Mouse (Mus musculus): ENCODE results near the gene Rad51b. TPM values are rescaled to one million over a fixed set of nuclear protein-coding genes. Genes with fewer than 3 reads are reported as not detected.

Gene Rad51b
- polyA plus RNA-seq, 1 experiment from 2014 or later = 6.3 TPM

DNA sequence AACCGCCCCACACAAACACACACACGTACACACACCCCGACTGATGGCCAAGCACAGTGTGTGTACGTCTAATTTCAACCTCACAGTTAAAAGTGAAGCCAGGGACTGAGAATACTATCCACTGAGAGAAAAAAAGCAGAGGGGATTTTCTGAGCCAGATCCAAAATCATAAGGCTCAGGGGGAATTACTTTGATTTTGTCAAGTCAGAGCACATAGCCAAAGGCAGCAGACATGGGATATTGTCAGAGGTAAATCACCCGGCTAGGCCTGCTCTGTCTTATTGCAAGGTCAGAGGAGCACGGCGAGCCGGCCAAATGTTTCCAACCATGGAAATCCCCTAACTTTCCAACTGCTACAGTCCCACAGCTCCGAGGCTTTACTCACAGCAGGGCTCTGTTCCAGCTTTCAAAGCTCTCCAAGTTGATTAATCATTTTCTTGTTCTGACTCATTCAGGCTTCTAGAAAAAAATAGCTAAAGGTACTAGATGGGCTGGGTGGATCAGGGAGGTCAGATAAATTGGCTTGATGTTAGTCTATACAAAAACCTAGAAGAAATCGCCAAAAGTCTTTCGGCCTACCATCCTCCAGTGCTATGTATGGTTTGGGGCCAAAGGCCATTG, 303.2 kb downstream of the Rad51b start:
- H3K9ac ChIP-seq (ENCODE audit: low read length) = no peak overlapping the region
- 0 out of 2 replicates have a peak overlapping the region, but pooled peaks have one; percentile 22 for H3K27ac ChIP-seq (replicated peaks; ENCODE audit: low read depth, low read length)
- no peak overlapping the region for H3K4me2 ChIP-seq (ENCODE audit: low read depth, severe bottlenecking)
- peak; percentile 40 for DNase-seq (ENCODE audit: low spot score)
- H3K4me3 ChIP-seq (ENCODE audit: low read depth, low read length) = no peak overlapping the region
- 38% methylated on average over 11 of the region's 11 CpGs for WGBS
- H3K27me3 ChIP-seq (ENCODE audit: control insufficient read depth, insufficient read depth, low read length) = no peaks in the 10 kb centered on the region
- no peak; the same call in 1 of the 2 replicates for ATAC-seq (ENCODE audit: insufficient number of reproducible peaks, low FRiP score, low TSS enrichment, low read depth)
- H3K4me1 ChIP-seq (ENCODE audit: control insufficient read depth, insufficient read depth, low read length) = peaks cover 10% of the 10 kb centered on the region
- H3K36me3 ChIP-seq (ENCODE audit: control insufficient read depth, insufficient read depth, low read length) = no peaks in the 10 kb centered on the region
- H3K9me3 ChIP-seq (ENCODE audit: control insufficient read depth, low read length) = no peaks in the 10 kb centered on the region

DNA sequence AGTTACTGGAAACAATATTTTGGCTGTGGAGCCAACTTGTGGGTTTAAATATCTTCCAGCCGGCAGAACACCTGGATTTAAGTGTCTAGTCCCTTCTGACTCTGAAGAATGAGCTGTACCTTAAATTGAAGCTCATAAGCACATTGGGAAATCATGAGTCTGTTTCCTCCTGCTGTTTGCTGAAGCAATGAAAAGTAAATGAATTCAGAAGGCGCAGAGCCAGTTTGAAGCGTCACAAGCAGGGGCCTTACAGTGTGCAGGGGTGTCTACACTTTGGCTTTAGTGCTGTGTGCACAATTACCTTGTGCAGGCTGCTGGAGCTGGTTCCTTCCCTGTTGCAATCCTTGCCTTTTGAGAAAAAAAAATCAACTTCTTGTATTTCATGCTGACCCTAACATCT, 305.6 kb downstream of the Rad51b start:
- H3K4me2 ChIP-seq (ENCODE audit: low read depth, severe bottlenecking) = no peak overlapping the region
- no peaks in the 10 kb centered on the region for H3K36me3 ChIP-seq (ENCODE audit: control insufficient read depth, insufficient read depth, low read length)
- H3K27ac ChIP-seq (replicated peaks; ENCODE audit: low read depth, low read length) = no peak overlapping the region
- no peak overlapping the region for H3K9ac ChIP-seq (ENCODE audit: low read length)
- WGBS = 43% methylated on average over 3 of the region's 3 CpGs
- DNase-seq (ENCODE audit: low spot score) = no peak
- no peaks in the 10 kb centered on the region for H3K9me3 ChIP-seq (ENCODE audit: control insufficient read depth, low read length)
- H3K4me1 ChIP-seq (ENCODE audit: control insufficient read depth, insufficient read depth, low read length) = peaks cover 10% of the 10 kb centered on the region
- ATAC-seq (ENCODE audit: insufficient number of reproducible peaks, low FRiP score, low TSS enrichment, low read depth) = no peak
- no peaks in the 10 kb centered on the region for H3K27me3 ChIP-seq (ENCODE audit: control insufficient read depth, insufficient read depth, low read length)
- no peak overlapping the region for H3K4me3 ChIP-seq (ENCODE audit: low read depth, low read length)

DNA sequence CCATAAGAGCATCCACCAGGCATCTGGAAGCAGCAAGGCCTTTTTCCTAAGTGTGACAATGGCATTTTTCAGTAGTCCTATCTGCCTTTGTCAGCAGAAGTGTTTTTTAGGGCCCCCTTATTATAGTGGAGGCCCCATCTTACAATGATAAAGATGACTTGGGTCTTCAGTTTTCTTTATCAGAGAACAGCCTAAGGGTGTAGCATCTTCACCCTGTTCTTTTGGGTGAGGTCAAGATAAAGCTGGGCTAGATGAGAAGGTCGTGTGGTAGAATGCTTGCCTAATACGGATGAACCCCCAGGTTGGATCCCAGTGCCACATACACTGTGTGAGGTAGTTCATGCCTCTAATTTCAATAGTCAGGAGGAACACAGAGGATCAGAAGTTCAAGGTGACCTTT, 307.8 kb downstream of the Rad51b start:
- no peak overlapping the region for H3K9ac ChIP-seq (ENCODE audit: low read length)
- H3K4me2 ChIP-seq (ENCODE audit: low read depth, severe bottlenecking) = no peak overlapping the region
- H3K27ac ChIP-seq (replicated peaks; ENCODE audit: low read depth, low read length) = no peak overlapping the region
- 85% methylated on average over 2 of the region's 2 CpGs for WGBS
- peaks cover 12% of the 10 kb centered on the region; the same call in 1 of the 2 replicates for H3K4me1 ChIP-seq (ENCODE audit: control insufficient read depth, insufficient read depth, low read length)
- no peak overlapping the region for H3K4me3 ChIP-seq (ENCODE audit: low read depth, low read length)
- ATAC-seq (ENCODE audit: insufficient number of reproducible peaks, low FRiP score, low TSS enrichment, low read depth) = no peak
- H3K9me3 ChIP-seq (ENCODE audit: control insufficient read depth, low read length) = no peaks in the 10 kb centered on the region
- no peaks in the 10 kb centered on the region for H3K27me3 ChIP-seq (ENCODE audit: control insufficient read depth, insufficient read depth, low read length)
- H3K36me3 ChIP-seq (ENCODE audit: control insufficient read depth, insufficient read depth, low read length) = no peaks in the 10 kb centered on the region
- DNase-seq (ENCODE audit: low spot score) = no peak

DNA sequence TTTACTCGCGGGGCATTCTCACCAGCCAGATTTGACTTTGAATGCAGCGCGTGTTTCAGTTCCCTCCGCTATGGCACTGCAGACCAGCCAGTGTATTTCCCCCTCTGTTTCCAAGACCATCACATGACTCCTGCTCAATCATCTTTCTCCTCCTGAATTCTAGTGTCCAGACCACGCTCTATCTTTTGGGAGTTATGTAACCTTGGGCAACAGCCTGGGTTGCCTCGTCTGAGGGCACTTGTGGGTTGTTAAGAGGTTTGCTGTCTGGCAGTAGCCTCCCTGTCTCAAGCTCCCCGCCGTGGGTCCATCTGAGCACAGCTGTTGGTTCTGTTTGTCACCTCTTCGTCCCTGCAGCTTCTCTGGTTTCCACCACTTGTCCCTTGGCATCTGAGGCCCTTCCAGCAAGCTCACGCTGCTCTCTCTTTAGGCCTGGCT, 309.1 kb downstream of the Rad51b start:
- peaks cover 11% of the 10 kb centered on the region; the same call in 1 of the 2 replicates for H3K4me1 ChIP-seq (ENCODE audit: control insufficient read depth, insufficient read depth, low read length)
- no peaks in the 10 kb centered on the region for H3K9me3 ChIP-seq (ENCODE audit: control insufficient read depth, low read length)
- DNase-seq (ENCODE audit: low spot score) (no peak), ATAC-seq (ENCODE audit: insufficient number of reproducible peaks, low FRiP score, low TSS enrichment, low read depth) (no peak)
- no peaks in the 10 kb centered on the region for H3K27me3 ChIP-seq (ENCODE audit: control insufficient read depth, insufficient read depth, low read length)
- no peaks in the 10 kb centered on the region for H3K36me3 ChIP-seq (ENCODE audit: control insufficient read depth, insufficient read depth, low read length)
- H3K4me2 ChIP-seq (ENCODE audit: low read depth, severe bottlenecking) = no peak overlapping the region
- 83% methylated on average over 11 of the region's 11 CpGs for WGBS
- H3K4me3 ChIP-seq (ENCODE audit: low read depth, low read length) = no peak overlapping the region
- H3K9ac ChIP-seq (ENCODE audit: low read length) = no peak overlapping the region
- no peak overlapping the region for H3K27ac ChIP-seq (replicated peaks; ENCODE audit: low read depth, low read length)

DNA sequence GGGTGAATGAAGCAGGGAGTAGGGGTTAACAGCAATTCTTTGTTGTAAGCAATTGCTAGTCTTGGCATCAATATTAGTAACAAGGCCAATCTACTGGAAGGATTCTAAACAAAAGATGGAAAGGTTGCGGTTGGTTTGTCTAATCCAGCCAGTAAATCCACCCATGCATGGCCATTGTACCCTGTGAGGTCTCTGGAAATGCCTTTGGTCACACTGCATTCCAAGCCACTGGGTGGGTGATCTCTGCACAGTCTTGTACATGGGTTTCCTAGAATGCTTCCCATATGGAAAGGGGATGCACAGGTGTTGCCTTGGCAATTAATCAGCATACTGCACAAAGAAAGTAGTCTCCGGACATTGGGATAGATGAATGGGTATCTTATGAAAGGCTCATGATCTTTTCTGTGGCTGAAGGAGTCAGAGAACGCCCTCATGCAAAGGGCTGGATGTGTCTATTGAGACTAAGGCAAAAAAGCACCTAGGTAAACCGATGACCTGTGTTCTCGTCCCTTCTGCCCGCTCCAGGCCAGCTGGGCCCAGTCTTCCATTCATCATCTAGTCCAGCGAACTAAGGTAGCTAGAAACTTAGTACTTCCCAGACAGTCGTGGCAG, 312.4 kb downstream of the Rad51b start:
- H3K27me3 ChIP-seq (ENCODE audit: control insufficient read depth, insufficient read depth, low read length) = no peaks in the 10 kb centered on the region
- H3K9me3 ChIP-seq (ENCODE audit: control insufficient read depth, low read length) = no peaks in the 10 kb centered on the region
- no peak overlapping the region for H3K4me3 ChIP-seq (ENCODE audit: low read depth, low read length)
- H3K36me3 ChIP-seq (ENCODE audit: control insufficient read depth, insufficient read depth, low read length) = no peaks in the 10 kb centered on the region
- ATAC-seq (ENCODE audit: insufficient number of reproducible peaks, low FRiP score, low TSS enrichment, low read depth) = no peak
- no peak for DNase-seq (ENCODE audit: low spot score)
- 87% methylated on average over 8 of the region's 8 CpGs for WGBS
- H3K27ac ChIP-seq (replicated peaks; ENCODE audit: low read depth, low read length) = no peak overlapping the region
- no peak overlapping the region for H3K9ac ChIP-seq (ENCODE audit: low read length)
- no peak overlapping the region for H3K4me2 ChIP-seq (ENCODE audit: low read depth, severe bottlenecking)
- H3K4me1 ChIP-seq (ENCODE audit: control insufficient read depth, insufficient read depth, low read length) = peaks cover 17% of the 10 kb centered on the region; the same call in 1 of the 2 replicates

DNA sequence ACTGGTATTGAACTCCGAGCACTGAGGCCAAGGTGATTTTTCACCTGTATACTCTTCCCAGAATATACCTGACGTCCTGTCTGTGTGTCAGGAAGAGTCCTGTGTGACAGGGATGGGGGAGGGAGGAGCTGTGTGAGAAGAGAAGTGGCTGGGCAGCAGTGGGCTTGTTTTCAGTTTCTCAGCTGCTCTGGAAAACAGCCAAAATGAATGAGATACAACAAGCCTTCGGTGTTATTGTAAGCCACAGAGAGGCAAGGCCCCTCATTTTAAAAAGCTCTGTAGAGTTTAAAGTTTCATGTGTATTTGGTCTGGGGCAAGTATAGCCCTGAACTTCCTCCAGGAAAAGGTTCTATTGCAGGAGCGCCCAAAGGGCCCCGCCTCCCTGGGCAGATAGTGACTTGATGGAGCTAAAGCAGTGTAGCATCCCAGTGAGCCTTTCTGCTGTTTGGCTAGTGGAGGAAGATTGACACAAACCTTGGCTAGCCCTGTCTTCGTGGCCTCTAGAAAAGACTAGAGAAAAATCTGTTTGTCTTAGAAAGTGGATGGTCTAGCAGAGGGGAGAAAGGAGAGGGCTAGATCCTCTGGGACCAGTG, 313.5 kb downstream of the Rad51b start:
- peaks cover 21% of the 10 kb centered on the region; the same call in 1 of the 2 replicates for H3K4me1 ChIP-seq (ENCODE audit: control insufficient read depth, insufficient read depth, low read length)
- H3K27ac ChIP-seq (replicated peaks; ENCODE audit: low read depth, low read length) = no peak overlapping the region
- H3K27me3 ChIP-seq (ENCODE audit: control insufficient read depth, insufficient read depth, low read length) = no peaks in the 10 kb centered on the region

DNA sequence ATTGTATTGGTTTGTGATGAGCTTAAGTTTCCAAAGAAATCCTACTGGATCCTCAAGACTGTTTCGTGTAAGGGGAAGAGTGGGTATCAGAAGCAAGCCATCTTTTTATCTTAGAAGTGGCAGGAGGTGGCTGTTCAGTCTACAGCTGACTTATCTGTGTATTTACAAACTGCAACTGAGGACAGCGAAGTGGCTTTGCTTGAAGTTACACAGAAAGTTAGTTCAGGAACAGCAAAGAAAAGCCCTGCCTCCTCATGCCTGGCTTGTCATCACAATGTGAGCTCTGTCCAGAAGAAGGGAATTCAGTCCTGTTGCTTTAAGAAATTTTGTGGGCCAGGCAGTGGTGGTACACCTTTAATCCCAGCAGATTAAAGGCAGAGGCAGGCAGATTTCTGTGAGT, 314.6 kb downstream of the Rad51b start:
- Histone ChIP-seq H3K27ac (replicated peaks; ENCODE audit: low read depth, low read length) (no peak overlapping the region), H3K36me3 (ENCODE audit: control insufficient read depth, insufficient read depth, low read length) (no peaks in the 10 kb centered on the region), H3K27me3 (ENCODE audit: control insufficient read depth, insufficient read depth, low read length) (no peaks in the 10 kb centered on the region), H3K4me3 (ENCODE audit: low read depth, low read length) (no peak overlapping the region), H3K4me2 (ENCODE audit: low read depth, severe bottlenecking) (no peak overlapping the region), H3K9me3 (ENCODE audit: control insufficient read depth, low read length) (no peaks in the 10 kb centered on the region), H3K9ac (ENCODE audit: low read length) (no peak overlapping the region), H3K4me1 (ENCODE audit: control insufficient read depth, insufficient read depth, low read length) (peaks cover 26% of the 10 kb centered on the region)
- DNase-seq (ENCODE audit: low spot score) = peak; percentile 17
- WGBS = 89% methylated on average over 2 of the region's 2 CpGs
- ATAC-seq (ENCODE audit: insufficient number of reproducible peaks, low FRiP score, low TSS enrichment, low read depth) = no peak

More for the DNA sequence above, 313.5 kb downstream of the Rad51b start:
- ATAC-seq (ENCODE audit: insufficient number of reproducible peaks, low FRiP score, low TSS enrichment, low read depth) (no peak), DNase-seq (ENCODE audit: low spot score) (no peak)
- Histone ChIP-seq H3K36me3 (ENCODE audit: control insufficient read depth, insufficient read depth, low read length) (no peaks in the 10 kb centered on the region), H3K9me3 (ENCODE audit: control insufficient read depth, low read length) (no peaks in the 10 kb centered on the region), H3K9ac (ENCODE audit: low read length) (no peak overlapping the region), H3K4me2 (ENCODE audit: low read depth, severe bottlenecking) (no peak overlapping the region), H3K4me3 (ENCODE audit: low read depth, low read length) (no peak overlapping the region)
- WGBS = 86% methylated on average over 6 of the region's 6 CpGs

DNA sequence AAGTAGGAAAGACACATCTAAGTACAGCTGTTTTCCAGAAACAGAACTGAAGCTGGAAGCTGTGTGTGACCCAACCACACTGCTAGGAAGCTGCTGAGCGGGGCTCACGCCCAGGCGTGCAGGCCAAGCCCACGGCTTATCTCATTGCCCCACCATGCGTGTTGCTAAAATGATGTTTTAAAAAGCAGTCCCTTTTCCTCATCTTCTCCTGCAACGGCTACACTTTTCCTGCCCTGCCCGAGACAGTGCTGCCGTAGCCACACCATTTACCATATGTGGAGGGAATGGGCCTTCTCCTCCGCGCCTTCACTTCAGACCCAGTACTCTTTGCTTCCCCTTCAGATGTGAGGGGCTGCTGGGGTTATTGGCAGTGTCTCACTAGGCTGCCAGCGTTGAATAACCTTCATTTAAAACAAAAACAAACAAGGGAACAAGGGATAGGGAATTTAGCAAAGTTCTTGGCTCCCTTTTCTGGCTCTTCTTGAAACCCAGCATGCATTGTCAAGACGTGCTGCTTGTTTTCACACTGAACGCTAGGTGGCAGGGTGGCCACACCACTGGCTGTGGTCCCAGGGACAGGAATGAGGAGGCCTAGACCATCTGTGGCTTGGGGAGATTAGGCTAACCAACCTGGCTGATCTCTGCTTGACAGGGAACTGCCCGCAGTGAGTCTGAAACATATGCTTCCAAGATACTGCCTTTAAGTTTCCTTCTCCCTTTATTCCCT, 315.4 kb downstream of the Rad51b start:
- H3K9ac ChIP-seq (ENCODE audit: low read length) = no peak overlapping the region
- 0 out of 2 replicates have a peak overlapping the region, but pooled peaks have one; percentile 56 for H3K27ac ChIP-seq (replicated peaks; ENCODE audit: low read depth, low read length)
- DNase-seq (ENCODE audit: low spot score) (peak; percentile 91), ATAC-seq (ENCODE audit: insufficient number of reproducible peaks, low FRiP score, low TSS enrichment, low read depth) (peak; percentile 86)
- H3K4me1 ChIP-seq (ENCODE audit: control insufficient read depth, insufficient read depth, low read length) = peaks cover 26% of the 10 kb centered on the region
- H3K9me3 ChIP-seq (ENCODE audit: control insufficient read depth, low read length) = no peaks in the 10 kb centered on the region
- H3K4me3 ChIP-seq (ENCODE audit: low read depth, low read length) = no peak overlapping the region
- H3K36me3 ChIP-seq (ENCODE audit: control insufficient read depth, insufficient read depth, low read length) = no peaks in the 10 kb centered on the region
- WGBS = 52% methylated on average over 14 of the region's 14 CpGs
- no peak overlapping the region for H3K4me2 ChIP-seq (ENCODE audit: low read depth, severe bottlenecking)
- H3K27me3 ChIP-seq (ENCODE audit: control insufficient read depth, insufficient read depth, low read length) = no peaks in the 10 kb centered on the region
